Mouse (Mus musculus) left cerebral cortex, postnatal 14 days (tissue): ENCODE data around the gene Ager. TPM values are rescaled to one million over a fixed set of nuclear protein-coding genes. Genes with fewer than 3 reads are reported as not detected.

Experiments used
- DNase-seq, 2 experiments: peaks; one replicate each; pipeline ENCODE4 v3.0.0; 2021 to 2022; ENCODE audit warnings: low spot score in 2 of 2, mixed read lengths in 1 of 2
- intact Hi-C: fragments of 180-260 bp; cut with DNase I; formaldehyde crosslinking; loops from one replicate; pipeline ENCODE4 v1.15.1; 2025
- long read RNA-seq, 2 experiments: library from polyadenylated mRNA; stranded (forward); transcript quantifications; one replicate each; pipeline ENCODE4 v2.0.0; 2021
- total RNA-seq, 2 experiments: library from RNA; stranded (reverse); gene quantifications; 2 replicates each; pipeline ENCODE4 v1.2.3; 2021

Gene Ager
- 1 to 10 TPM in 1 of 2 experiments, under 1 TPM in 1; 0.87 to 1.2 TPM for total RNA-seq
- long read RNA-seq, experiment 1, result 0 reads
- long read RNA-seq, experiment 2, partial matches to known transcripts, result 1 of 1 reads
- long read RNA-seq, experiment 2, other reads (novel, unspliced or antisense), result 0 of 1 reads

DNA sequence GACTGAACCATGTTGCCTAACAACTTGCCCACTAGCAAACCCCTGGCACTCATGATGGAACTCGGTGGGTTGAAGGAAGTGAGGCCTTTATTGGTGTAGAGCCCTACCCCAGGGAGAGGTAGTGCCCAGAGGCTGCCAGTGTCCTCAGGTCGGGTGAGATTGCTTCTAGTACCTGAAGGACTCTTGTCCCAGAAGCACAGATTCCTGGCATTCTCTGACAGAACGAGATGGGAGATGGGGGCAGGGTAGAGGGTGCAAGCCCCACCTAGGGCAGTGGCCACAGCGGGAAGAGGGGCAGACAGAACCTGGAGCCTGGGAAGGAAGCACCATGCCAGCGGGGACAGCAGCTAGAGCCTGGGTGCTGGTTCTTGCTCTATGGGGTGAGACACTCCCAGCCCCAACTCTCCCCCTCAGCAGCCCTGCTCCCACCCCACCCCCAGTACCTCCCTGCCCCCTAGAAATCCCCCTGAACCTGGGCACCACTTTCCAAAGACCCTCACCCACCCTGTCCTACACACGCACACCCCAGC, at the start of gene Ager:
Gene Ager, plus strand, starts transcription at position 297 of the 530 bp plus-strand sequence.
- intact Hi-C loops, result no loop called here
- no peak for DNase-seq

DNA sequence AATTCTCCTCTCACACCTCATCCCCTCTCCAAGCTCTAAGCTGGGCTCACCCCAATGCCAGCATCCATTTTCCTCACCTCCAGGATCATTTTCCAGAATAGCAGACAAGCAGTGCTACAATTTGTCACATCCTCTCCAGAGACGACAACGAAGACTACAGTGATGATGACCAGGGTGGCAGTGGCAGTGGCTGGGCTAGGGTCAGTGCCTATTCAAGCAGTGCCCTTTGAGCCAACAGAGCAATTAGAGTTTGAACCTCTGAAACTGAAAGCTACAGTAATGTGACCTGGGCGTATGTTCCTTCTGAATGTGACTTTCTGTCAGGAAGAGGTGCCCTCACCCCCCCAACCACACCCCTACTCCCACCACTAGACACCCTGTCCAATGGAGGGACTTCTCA, 48.5 kb upstream of the Ager start:
- intact Hi-C loops, result no loop called here
- no peak for DNase-seq

DNA sequence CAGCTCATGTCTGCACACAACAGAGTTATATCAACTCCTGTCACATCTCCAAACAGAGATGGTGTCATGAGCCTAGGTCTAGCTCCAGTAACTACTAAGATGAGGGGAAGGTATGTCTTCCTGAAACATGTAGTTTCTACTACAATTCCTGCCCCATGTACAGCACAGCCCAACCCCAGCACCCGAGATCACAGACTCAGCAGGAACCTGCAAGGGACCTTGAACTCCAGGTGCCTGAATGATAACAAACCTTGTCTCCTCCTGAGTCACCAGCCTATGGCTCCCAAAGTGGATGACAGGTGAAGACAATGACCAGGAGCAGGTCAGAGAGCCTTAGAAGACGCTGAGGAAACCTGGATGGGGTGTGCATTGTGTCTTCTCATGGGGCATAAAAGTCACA, 47.8 kb upstream of the Ager start:
- DNase-seq, result no peak
- intact Hi-C loops, result no loop called here

DNA sequence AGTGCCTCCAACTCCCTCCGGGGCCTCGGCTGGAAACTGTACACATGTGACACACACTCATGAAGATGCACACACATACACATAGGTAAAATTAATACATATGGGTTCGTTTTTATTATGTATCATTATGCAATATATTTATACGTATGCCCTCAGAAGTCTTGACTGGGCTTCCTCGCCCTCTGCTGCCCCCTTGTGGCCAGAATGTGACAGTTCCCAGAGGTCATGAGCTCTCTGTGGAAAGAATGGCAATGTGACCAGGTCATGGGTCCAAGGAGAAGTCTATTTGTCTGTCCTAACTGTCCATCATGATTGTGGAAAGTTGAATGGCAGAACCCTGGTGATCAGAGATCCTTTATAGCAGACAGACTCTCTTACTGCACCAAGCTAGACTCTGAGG, 42.2 kb upstream of the Ager start:
- peak; percentile 55 to 76 for DNase-seq
- intact Hi-C loops, result loop anchor here (5.0 kb wide), 1 partner anchor 113 kb away; no protein-coding TSS in a partner anchor

DNA sequence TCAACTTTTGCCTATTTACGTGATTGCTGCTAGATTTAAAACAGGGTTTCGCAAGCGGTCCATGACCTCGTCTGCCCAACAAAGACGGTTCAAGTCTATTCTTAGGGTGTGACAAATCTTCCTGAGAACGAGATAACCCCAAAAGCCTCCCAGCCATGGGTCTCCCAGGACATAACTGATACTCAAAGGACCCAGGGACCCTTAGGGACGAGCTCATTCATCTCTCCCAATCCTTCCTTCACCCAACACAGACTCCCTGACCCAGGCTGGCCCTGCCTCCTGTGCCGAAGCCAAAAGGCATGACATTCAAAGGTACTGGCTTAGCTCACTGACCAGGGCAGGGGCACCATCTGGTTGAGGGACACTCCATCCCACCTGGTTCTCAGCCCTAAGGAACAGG, 41.3 kb upstream of the Ager start:
- no peak for DNase-seq
- intact Hi-C loops, result loop anchor here (5.0 kb wide), 1 partner anchor 114 kb away; no protein-coding TSS in a partner anchor

DNA sequence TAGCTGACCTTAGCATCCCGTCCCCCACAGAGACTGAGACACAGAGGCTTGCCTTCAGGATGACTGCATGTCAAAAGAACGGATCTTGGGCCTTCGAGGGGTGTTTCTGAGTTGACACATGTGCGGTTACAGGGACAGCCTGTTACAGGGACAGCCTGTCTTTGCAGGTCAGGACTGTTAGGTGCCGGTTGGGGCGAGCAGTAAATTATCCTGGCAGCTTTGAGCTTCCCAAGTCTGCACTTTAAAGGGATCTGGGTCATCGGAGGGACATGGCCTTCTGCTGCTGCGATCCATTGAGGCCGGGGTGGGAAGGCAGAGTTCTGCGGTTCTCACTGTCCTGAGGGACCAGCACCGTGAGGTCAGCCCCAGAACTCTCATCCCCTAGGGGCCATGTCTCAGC, 40.3 kb upstream of the Ager start:
- intact Hi-C loops, result loop anchor here (5.0 kb wide), 1 partner anchor 115 kb away; no protein-coding TSS in a partner anchor
- no peak for DNase-seq

DNA sequence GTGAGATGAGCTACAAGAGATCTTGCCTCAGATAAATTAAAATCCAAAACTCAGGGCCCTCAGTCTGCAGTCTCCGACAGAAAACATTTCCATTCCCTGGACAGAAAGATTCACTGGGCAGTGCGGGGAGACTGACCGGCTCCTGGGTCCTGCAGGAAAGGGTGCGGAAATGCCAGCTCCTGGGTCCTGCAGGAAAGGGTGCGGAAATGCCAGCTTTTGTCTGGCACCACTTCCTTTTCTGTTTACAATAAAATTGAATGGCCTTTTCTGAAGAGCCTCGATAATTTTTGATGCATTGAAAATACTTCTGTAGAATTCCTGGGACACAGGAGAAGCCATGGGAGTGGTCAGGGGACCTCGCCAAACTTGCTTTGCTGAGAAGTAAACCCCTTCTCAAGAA, 38.5 kb upstream of the Ager start:
- DNase-seq, result no peak
- intact Hi-C loops, result loop anchor here (5.0 kb wide), 1 partner anchor 117 kb away; no protein-coding TSS in a partner anchor

DNA sequence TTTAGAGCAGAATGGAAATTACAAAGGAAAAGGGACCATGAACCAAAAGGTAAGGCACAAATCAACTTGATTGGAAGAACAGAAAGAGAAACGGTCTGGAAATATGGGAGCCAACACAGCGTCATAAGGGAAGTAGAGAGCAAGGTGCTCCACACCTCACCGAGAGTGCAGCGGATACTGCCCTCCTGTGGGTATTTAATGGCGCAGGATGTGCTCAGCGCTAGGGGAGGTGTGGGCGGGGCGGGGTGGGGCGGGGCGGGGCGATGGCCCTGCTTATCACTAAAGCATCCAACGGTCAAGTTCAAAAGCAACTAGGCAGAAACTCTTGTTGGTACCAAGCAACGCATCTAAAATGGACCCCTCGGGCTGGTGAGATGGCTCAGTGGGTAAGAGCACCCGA, 37.8 kb upstream of the Ager start:
- intact Hi-C loops, result loop anchor here (5.0 kb wide), 1 partner anchor 118 kb away; no protein-coding TSS in a partner anchor

DNA sequence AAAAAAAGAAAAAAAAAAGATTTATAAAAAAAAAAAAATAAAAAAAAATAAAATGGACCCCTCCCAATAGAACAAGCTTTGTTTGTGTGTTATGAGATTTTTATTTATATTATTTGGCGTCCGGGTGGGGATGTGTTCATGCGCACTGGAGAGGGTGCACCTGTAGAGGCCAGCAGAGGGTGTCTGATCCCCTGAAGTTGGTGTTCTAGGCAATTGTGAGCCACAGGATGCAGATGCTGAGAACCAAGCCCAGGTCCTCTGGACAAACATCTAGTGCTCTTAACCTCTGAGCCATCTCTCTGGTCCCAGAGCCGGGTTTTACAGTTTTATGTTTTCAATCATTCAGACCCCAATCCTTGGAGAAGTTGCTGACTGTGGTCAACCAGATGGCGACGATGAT, 37.2 kb upstream of the Ager start:
- no peak for DNase-seq
- intact Hi-C loops, result no loop called here

More for the DNA sequence above, 37.8 kb upstream of the Ager start:
- DNase-seq, result no peak

DNA sequence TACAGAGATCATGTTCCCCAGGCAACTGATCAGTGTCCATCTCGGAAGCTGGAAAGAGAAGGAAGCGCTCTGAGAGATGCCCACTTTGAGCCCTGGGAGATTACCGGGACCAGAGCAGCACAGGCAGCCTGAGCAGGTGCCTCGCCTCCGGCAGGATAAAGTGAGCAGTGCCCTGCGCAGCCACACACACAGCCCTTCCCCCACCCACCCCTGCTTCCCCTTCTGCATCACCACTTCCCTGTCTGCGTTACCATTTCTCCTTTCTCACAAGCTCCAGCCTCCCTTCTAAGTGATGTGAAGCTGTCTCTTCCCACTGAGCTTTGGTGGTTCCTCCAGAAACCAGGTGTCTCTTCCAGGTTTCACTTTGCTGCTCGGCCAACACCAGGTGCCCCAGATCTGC, 36.5 kb upstream of the Ager start:
- intact Hi-C loops, result no loop called here
- no peak for DNase-seq

DNA sequence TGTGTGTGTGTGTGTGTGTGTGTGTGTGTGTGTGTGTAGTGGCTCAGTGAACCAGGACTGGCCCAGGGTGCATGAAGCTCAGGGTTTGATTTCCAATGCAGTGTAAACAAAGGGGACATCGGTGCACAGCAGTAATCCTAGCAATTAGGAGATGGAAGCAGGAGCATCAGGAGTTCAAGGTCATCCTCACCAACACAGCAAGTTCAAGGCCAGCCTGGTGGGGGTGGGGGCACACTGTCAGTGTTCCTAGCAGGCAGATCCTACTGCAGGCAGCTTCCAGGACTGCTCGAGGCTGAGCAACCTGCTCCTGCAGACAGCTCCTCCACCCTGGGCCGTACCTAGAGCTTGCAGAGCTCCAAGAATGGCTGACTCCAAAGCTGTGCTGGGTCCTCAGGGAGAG, 35.1 kb upstream of the Ager start:
- no peak for DNase-seq
- intact Hi-C loops, result no loop called here

DNA sequence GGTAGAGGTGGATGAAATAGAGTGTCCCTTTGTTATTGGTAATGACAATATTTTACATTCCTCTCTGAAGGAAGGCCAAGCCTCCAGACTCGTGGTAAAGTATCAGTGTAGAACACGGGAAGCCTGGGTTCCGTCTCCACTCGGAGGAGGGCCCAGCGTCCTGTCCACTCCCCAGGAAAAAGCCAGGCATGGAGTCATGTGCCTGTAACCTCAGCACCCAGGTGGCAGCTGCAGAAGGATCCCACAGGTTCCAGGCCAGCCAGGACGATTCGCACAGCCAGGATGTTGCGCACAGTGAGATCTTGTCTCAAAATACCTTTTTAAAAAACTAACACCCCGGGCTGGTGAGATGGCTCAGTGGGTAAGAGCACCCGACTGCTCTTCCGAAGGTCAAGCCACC, 34.3 kb upstream of the Ager start:
- no peak for DNase-seq
- intact Hi-C loops, result no loop called here

DNA sequence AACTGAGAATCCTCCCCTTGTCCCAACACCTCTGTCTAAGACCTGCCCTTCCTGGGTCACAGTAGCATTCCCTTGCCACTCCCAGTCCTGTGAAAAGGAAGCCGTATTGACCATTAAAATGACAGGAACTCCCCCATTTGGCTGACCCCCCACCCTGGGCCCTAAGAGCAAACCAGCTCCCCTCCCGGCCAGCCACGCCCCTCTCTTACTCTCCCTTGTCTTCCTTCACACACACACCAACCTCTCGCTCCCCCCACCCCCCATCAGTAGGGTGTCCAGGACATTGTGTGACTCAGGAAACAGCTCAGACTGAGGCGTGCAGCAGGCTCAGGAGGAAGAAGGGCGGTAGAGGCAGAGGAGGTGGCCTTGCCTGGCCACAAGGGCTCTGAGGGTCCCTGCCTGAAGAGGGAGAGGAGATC, 33.6 kb upstream of the Ager start, which contains the start of gene Notch4:
Gene Notch4, plus strand, starts transcription at position 266 of the 419 bp plus-strand sequence.
- intact Hi-C loops, result no loop called here
- no peak for DNase-seq

DNA sequence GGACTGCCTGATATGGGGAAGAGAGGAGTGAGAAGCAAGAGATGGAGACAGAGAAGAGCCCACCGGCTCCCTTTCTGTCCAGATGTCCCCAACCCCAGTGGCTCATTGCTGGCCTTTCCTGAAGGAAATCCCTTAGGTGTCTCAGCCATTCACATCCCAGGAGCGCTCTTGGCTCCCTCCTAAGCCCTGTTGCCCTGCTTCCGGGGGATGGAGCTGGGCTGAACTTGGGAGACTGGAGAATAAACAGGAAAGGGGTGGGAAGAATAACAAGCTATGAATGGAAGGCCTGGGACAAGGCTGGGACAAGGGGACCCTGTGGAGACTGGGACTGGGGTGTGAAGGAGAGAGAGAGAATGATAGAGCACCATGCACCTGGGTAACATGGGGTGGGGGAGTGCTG, 32.9 kb upstream of the Ager start:
- DNase-seq, result no peak
- intact Hi-C loops, result no loop called here

DNA sequence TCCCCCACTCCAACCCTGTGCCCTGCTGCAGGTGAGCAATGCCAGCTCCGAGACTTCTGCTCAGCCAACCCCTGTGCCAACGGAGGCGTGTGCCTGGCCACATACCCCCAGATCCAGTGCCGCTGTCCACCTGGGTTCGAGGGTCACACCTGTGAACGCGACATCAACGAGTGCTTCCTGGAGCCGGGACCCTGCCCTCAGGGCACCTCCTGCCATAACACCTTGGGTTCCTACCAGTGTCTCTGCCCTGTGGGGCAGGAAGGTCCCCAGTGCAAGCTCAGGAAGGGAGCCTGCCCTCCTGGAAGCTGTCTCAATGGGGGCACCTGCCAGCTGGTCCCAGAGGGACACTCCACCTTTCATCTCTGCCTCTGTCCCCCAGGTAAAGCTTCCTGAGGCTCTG, 30.4 kb upstream of the Ager start:
- intact Hi-C loops, result no loop called here
- no peak for DNase-seq

DNA sequence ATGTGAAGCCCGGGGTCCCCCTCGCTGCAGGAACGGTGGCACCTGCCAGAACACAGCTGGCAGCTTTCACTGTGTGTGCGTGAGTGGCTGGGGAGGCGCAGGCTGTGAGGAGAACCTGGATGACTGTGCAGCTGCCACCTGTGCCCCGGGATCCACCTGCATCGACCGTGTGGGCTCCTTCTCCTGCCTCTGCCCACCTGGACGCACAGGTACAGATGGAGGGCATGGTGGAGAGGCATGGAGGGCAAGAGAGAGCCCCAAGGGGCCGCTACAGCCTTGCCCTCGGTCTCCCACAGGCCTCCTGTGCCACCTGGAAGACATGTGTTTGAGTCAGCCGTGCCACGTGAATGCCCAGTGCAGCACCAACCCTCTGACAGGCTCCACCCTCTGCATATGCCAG, 29.2 kb upstream of the Ager start:
- intact Hi-C loops, result no loop called here

DNA sequence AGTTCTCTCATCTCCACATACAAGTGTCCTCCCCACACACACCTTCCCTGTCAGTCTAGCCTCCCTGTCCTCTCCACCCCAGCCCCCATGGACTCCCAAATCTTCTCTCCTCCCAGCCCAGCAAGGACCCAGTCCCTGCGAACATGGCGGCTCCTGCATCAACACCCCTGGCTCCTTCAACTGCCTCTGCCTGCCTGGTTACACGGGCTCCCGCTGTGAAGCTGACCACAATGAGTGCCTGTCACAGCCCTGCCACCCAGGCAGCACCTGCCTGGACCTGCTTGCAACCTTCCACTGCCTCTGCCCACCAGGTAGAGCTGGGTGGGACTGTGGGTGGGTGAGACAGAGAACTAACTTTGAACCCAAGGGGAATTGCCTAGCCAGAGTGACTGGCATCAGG, 27.7 kb upstream of the Ager start:
- intact Hi-C loops, result no loop called here
- DNase-seq, result no peak

More for the DNA sequence above, 29.2 kb upstream of the Ager start:
- DNase-seq, result no peak

DNA sequence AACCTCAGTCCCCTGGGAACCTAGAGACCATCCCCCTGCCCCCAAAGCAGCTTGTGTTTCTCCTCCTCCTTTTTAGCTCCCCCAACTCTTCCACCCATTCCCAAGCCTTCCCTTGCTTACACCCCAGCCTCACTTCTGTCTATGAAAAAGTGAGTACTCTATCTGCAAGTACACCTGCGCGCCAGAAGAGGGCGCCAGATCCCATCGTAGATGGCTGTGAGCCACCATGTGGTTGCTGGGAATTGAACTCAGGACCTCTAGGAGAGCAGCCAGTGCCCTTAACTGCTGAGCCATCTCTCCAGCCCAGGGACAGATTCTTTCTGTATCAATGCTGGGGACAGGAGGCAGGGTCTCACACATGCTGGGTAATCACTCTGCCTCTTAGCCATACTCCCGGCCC, 25.8 kb upstream of the Ager start:
- no peak for DNase-seq
- intact Hi-C loops, result no loop called here

DNA sequence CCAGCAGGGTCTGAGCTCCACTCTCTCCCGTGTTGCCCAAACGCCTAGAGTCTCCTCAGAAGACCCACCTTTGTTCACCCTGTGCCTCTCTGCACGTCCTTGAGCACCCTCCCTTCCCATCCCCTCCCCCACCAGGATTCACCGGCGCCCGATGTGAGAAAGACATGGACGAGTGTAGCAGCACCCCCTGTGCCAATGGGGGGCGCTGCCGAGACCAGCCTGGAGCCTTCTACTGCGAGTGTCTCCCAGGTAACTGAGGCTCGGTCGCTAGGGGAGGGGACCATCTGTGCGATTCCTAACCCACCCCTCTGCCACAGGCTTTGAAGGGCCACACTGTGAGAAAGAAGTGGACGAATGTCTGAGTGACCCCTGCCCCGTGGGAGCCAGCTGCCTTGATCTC, 25.3 kb upstream of the Ager start:
- DNase-seq, result no peak
- intact Hi-C loops, result no loop called here

DNA sequence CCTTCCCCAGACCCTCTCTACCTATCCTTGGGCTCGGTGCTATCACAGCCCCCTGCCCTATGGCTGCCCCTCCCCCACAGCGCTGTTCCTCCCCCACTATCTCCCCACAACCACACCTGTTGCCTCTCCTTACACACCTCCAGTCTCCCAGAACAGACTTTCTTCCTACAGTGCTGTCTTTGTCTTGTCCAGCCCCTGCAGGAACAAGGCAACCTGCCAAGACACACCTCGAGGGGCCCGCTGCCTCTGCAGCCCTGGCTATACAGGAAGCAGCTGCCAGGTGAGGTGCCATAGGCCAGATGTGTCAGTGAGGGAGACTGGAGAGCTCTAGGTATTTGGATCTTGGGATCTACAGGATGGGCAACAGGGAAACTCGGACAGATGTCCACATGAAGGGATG, 21.1 kb upstream of the Ager start:
- intact Hi-C loops, result no loop called here
- no peak for DNase-seq

DNA sequence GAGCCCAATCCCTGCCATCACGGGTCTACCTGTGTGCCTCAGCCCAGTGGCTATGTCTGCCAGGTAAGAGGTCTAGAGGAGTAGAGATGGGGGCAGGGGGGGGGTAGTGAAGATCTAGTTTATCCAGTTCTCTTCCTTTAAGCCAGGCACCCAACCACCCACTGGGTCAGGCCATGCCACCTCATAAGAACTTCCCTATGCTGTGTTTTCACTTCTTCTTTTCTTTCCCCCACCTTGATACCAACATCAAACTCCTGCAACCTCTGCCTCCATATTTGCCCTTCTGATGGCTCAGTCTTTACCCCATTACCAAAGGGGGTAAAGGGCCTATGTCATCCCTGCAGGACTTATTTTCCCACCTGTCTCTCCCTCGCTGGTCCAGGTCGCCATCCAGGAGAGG, 19.6 kb upstream of the Ager start:
- DNase-seq, result no peak
- intact Hi-C loops, result no loop called here

DNA sequence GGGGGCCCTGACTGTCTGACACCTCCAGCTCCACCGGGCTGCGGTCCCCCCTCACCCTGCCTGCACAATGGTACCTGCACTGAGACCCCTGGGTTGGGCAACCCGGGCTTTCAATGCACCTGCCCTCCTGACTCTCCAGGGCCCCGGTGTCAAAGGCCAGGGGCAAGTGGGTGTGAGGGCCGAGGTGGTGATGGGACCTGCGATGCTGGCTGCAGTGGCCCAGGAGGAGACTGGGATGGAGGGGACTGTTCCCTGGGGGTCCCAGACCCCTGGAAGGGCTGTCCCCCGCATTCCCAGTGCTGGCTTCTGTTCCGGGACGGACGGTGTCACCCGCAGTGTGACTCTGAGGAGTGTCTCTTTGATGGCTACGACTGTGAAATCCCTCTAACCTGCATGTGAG, 15.1 kb upstream of the Ager start:
- intact Hi-C loops, result no loop called here
- no peak for DNase-seq
